Comparison of ENCODE assay signal across 9 mouse cellular contexts in genomic region chr17:34607997-34608396, GRCm38 (mm10). TPM values are rescaled to one million over a fixed set of nuclear protein-coding genes. Genes with fewer than 3 reads are reported as not detected.
DNase-seq lines count a peak whose midpoint lies in the region; ATAC-seq lines count a peak whose summit lies in the region.
"Had no signal": no experiment of that assay in that cellular context is flagged by ENCODE, and none has a peak within 500 bp of the region (broad histone marks: within the 10 kb centered on the region; RNA-seq: fewer than 3 reads in every experiment).

No protein-coding gene starts in this region.

- no peak for DNase-seq in hindbrain, embryonic 14.5 days (ENCODE audit: low spot score)
- DNase-seq in left cerebral cortex, adult 8-10 months (ENCODE audit: low spot score in 2 of 2): no peak
- DNase-seq: heart, postnatal 36 days had no signal

- H3K9me3 ChIP-seq in hindbrain, embryonic 12.5 days (replicated peaks): no peaks in the 10 kb centered on the region
- no peaks in the 10 kb centered on the region for H3K9me3 ChIP-seq in hindbrain, embryonic 14.5 days (ENCODE audit: control insufficient read depth, low read length)
- H3K9me3 ChIP-seq in megakaryocyte, embryonic 14.5 days: no peaks in the 10 kb centered on the region
- no peaks in the 10 kb centered on the region for H3K9me3 ChIP-seq in hindbrain, embryonic 16.5 days (ENCODE audit: control insufficient read depth, low read length)
- H3K9me3 ChIP-seq in limb, embryonic 13.5 days: no peaks in the 10 kb centered on the region

- no peak for ATAC-seq in hindbrain, embryonic 12.5 days (ENCODE audit: low FRiP score)
- ATAC-seq in hindbrain, embryonic 14.5 days (ENCODE audit: low FRiP score): no peak
- ATAC-seq in megakaryocyte, adult 5-6 weeks (ENCODE audit: poor library complexity, severe bottlenecking): no peak
- no peak for ATAC-seq in hindbrain, embryonic 16.5 days
- no peak for ATAC-seq in limb, embryonic 13.5 days (ENCODE audit: low FRiP score, low read depth)

- H3K36me3 ChIP-seq in hindbrain, embryonic 12.5 days: peaks cover 27% of the 10 kb centered on the region
- H3K36me3 ChIP-seq in hindbrain, embryonic 14.5 days (replicated peaks; ENCODE audit: control insufficient read depth, insufficient read depth): peaks cover 36% of the 10 kb centered on the region
- H3K36me3 ChIP-seq in megakaryocyte, embryonic 14.5 days (replicated peaks; ENCODE audit: low read length): peaks cover 54% of the 10 kb centered on the region
- peaks cover 20% of the 10 kb centered on the region; the same call in 1 of the 2 replicates for H3K36me3 ChIP-seq in hindbrain, embryonic 16.5 days (ENCODE audit: control insufficient read depth, insufficient read depth, low read length)
- peaks cover 40% of the 10 kb centered on the region for H3K36me3 ChIP-seq in limb, embryonic 13.5 days

- H3K27ac ChIP-seq in hindbrain, embryonic 12.5 days: no peak overlapping the region
- no peak overlapping the region for H3K27ac ChIP-seq in hindbrain, embryonic 14.5 days
- H3K27ac ChIP-seq in hindbrain, embryonic 16.5 days (ENCODE audit: low read depth, low read length): no peak overlapping the region
- H3K27ac ChIP-seq in limb, embryonic 13.5 days: no peak overlapping the region
- H3K27ac ChIP-seq: macrophage had no signal

- no peak overlapping the region for H3K4me2 ChIP-seq in hindbrain, embryonic 12.5 days (replicated peaks)
- no peak overlapping the region for H3K4me2 ChIP-seq in hindbrain, embryonic 14.5 days (replicated peaks)
- H3K4me2 ChIP-seq in hindbrain, embryonic 16.5 days (ENCODE audit: low read length): no peak overlapping the region
- no peak overlapping the region for H3K4me2 ChIP-seq in limb, embryonic 13.5 days (replicated peaks)

- no peaks in the 10 kb centered on the region for H3K27me3 ChIP-seq in hindbrain, embryonic 12.5 days
- H3K27me3 ChIP-seq in hindbrain, embryonic 14.5 days (ENCODE audit: control insufficient read depth, insufficient read depth, low read length): no peaks in the 10 kb centered on the region
- H3K27me3 ChIP-seq in megakaryocyte, embryonic 14.5 days (replicated peaks): no peaks in the 10 kb centered on the region
- H3K27me3 ChIP-seq in hindbrain, embryonic 16.5 days (replicated peaks; ENCODE audit: control insufficient read depth, insufficient read depth, low read length): no peaks in the 10 kb centered on the region
- no peaks in the 10 kb centered on the region for H3K27me3 ChIP-seq in limb, embryonic 13.5 days

- 92% methylated on average over 7 of the region's 7 CpGs for WGBS in hindbrain, embryonic 12.5 days
- WGBS in hindbrain, embryonic 14.5 days: 88% methylated on average over 7 of the region's 7 CpGs
- WGBS in hindbrain, embryonic 16.5 days: 85% methylated on average over 7 of the region's 7 CpGs
- WGBS in limb, embryonic 13.5 days: 77% methylated on average over 7 of the region's 7 CpGs

- H3K4me1 ChIP-seq in hindbrain, embryonic 12.5 days: peaks cover 35% of the 10 kb centered on the region
- peaks cover 34% of the 10 kb centered on the region for H3K4me1 ChIP-seq in hindbrain, embryonic 14.5 days (replicated peaks; ENCODE audit: control insufficient read depth, insufficient read depth, low read length)
- H3K4me1 ChIP-seq in megakaryocyte, embryonic 14.5 days: peaks cover 58% of the 10 kb centered on the region
- peaks cover 27% of the 10 kb centered on the region for H3K4me1 ChIP-seq in hindbrain, embryonic 16.5 days (ENCODE audit: control insufficient read depth, insufficient read depth, low read depth, low read length)
- H3K4me1 ChIP-seq in limb, embryonic 13.5 days: peaks cover 37% of the 10 kb centered on the region

- no peak overlapping the region for H3K4me3 ChIP-seq in hindbrain, embryonic 12.5 days
- no peak overlapping the region for H3K4me3 ChIP-seq in hindbrain, embryonic 14.5 days (replicated peaks; ENCODE audit: low read length)
- H3K4me3 ChIP-seq in megakaryocyte, embryonic 14.5 days (replicated peaks): peak overlapping the region; percentile 8
- H3K4me3 ChIP-seq in hindbrain, embryonic 16.5 days (ENCODE audit: low read length): no peak overlapping the region
- no peak overlapping the region for H3K4me3 ChIP-seq in limb, embryonic 13.5 days

- 0 out of 2 replicates have a peak overlapping the region, but pooled peaks have one; percentile 27 for H3K9ac ChIP-seq in hindbrain, embryonic 12.5 days
- H3K9ac ChIP-seq in hindbrain, embryonic 14.5 days: no peak overlapping the region; the same call in 1 of the 2 replicates
- peak overlapping the region; percentile 16; the same call in 1 of the 2 replicates for H3K9ac ChIP-seq in hindbrain, embryonic 16.5 days (ENCODE audit: low read depth, low read length)
- peak overlapping the region; percentile 36 for H3K9ac ChIP-seq in limb, embryonic 13.5 days

RNA-seq across cellular contexts. Expression of gene Agpat1, which starts 3.9 kb away (rescaled TPM):
- polyA plus RNA-seq in hindbrain, embryonic 12.5 days (2016; fragmentation: Nextera tagmentation; extraction: Ambion mirVana): 76.9 and 79.0 TPM in 2 replicates
- 123 and 126 TPM in 2 replicates for polyA plus RNA-seq in hindbrain, embryonic 14.5 days (2014; fragmentation: Nextera tagmentation; extraction: Ambion mirVana)
- 165 and 309 TPM in 2 replicates for polyA plus RNA-seq in megakaryocyte, embryonic 14.5 days (2012; ENCODE audit: insufficient read depth, low replicate concordance)
- total RNA-seq in megakaryocyte, adult 5-6 weeks (2015): 29.0 and 36.5 TPM in 2 replicates
- total RNA-seq in megakaryocyte, adult 5-6 weeks (2017): 24.2 and 24.5 TPM in 2 replicates
- 122 and 128 TPM in 2 replicates for polyA plus RNA-seq in hindbrain, embryonic 16.5 days (2015; fragmentation: Nextera tagmentation; extraction: Ambion mirVana)
- 52.9 and 58.4 TPM in 2 replicates for polyA plus RNA-seq in limb, embryonic 13.5 days (2015; fragmentation: Nextera tagmentation; extraction: Ambion mirVana)
- 100 to 1,000 TPM; 150 to 164 (median 155) TPM for total RNA-seq in left cerebral cortex, adult 8-10 months (2022)

RNA-seq across cellular contexts. Expression of gene Rnf5, which starts 4.5 kb away (rescaled TPM):
- polyA plus RNA-seq in hindbrain, embryonic 12.5 days (2016; fragmentation: Nextera tagmentation; extraction: Ambion mirVana): 214 and 228 TPM in 2 replicates
- 196 and 211 TPM in 2 replicates for polyA plus RNA-seq in hindbrain, embryonic 14.5 days (2014; fragmentation: Nextera tagmentation; extraction: Ambion mirVana)
- 37.8 and 101 TPM in 2 replicates for polyA plus RNA-seq in megakaryocyte, embryonic 14.5 days (2012; ENCODE audit: insufficient read depth, low replicate concordance)
- total RNA-seq in megakaryocyte, adult 5-6 weeks (2015): 44.7 and 59.5 TPM in 2 replicates
- 8.9 and 11.9 TPM in 2 replicates for total RNA-seq in megakaryocyte, adult 5-6 weeks (2017)
- polyA plus RNA-seq in hindbrain, embryonic 16.5 days (2015; fragmentation: Nextera tagmentation; extraction: Ambion mirVana): 281 and 296 TPM in 2 replicates
- 133 and 135 TPM in 2 replicates for polyA plus RNA-seq in limb, embryonic 13.5 days (2015; fragmentation: Nextera tagmentation; extraction: Ambion mirVana)
- total RNA-seq in left cerebral cortex, adult 8-10 months (2022): 10 to 100 TPM; 73.3 to 77.6 (median 76.0) TPM

RNA-seq across cellular contexts. Expression of gene Egfl8, which starts 7.8 kb away (rescaled TPM):
- polyA plus RNA-seq in hindbrain, embryonic 12.5 days (2016; fragmentation: Nextera tagmentation; extraction: Ambion mirVana): 5.3 and 7.4 TPM in 2 replicates
- 8.8 and 11.4 TPM in 2 replicates for polyA plus RNA-seq in hindbrain, embryonic 14.5 days (2014; fragmentation: Nextera tagmentation; extraction: Ambion mirVana)
- polyA plus RNA-seq in megakaryocyte, embryonic 14.5 days (2012; ENCODE audit: insufficient read depth, low replicate concordance): 1.9 TPM in 1 of 2 replicates, not detected in the other
- 0.82 and 0.91 TPM in 2 replicates for total RNA-seq in megakaryocyte, adult 5-6 weeks (2015)
- total RNA-seq in megakaryocyte, adult 5-6 weeks (2017): 0.57 and 5.0 TPM in 2 replicates
- 8.3 and 9.5 TPM in 2 replicates for polyA plus RNA-seq in hindbrain, embryonic 16.5 days (2015; fragmentation: Nextera tagmentation; extraction: Ambion mirVana)
- 6.6 and 7.3 TPM in 2 replicates for polyA plus RNA-seq in limb, embryonic 13.5 days (2015; fragmentation: Nextera tagmentation; extraction: Ambion mirVana)
- total RNA-seq in left cerebral cortex, adult 8-10 months (2022): 1 to 10 TPM; 3.0 to 4.9 (median 3.4) TPM

RNA-seq across cellular contexts. Expression of gene Ager, which starts 10.3 kb away (rescaled TPM):
- polyA plus RNA-seq in hindbrain, embryonic 12.5 days (2016; fragmentation: Nextera tagmentation; extraction: Ambion mirVana): 1.9 and 2.9 TPM in 2 replicates
- polyA plus RNA-seq in hindbrain, embryonic 14.5 days (2014; fragmentation: Nextera tagmentation; extraction: Ambion mirVana): 1.1 and 1.4 TPM in 2 replicates
- 32.8 and 44.2 TPM in 2 replicates for polyA plus RNA-seq in megakaryocyte, embryonic 14.5 days (2012; ENCODE audit: insufficient read depth, low replicate concordance)
- 1.8 and 4.8 TPM in 2 replicates for total RNA-seq in megakaryocyte, adult 5-6 weeks (2015)
- total RNA-seq in megakaryocyte, adult 5-6 weeks (2017): 1.6 and 2.4 TPM in 2 replicates
- 1.3 and 1.6 TPM in 2 replicates for polyA plus RNA-seq in hindbrain, embryonic 16.5 days (2015; fragmentation: Nextera tagmentation; extraction: Ambion mirVana)
- 3.5 TPM in 2 replicates for polyA plus RNA-seq in limb, embryonic 13.5 days (2015; fragmentation: Nextera tagmentation; extraction: Ambion mirVana)
- under 1 TPM; 0.39 to 0.83 (median 0.54) TPM for total RNA-seq in left cerebral cortex, adult 8-10 months (2022)

RNA-seq across cellular contexts. Expression of gene Pbx2, which starts 16.9 kb away (rescaled TPM):
- polyA plus RNA-seq in hindbrain, embryonic 12.5 days (2016; fragmentation: Nextera tagmentation; extraction: Ambion mirVana): 17.9 and 18.7 TPM in 2 replicates
- polyA plus RNA-seq in hindbrain, embryonic 14.5 days (2014; fragmentation: Nextera tagmentation; extraction: Ambion mirVana): 7.1 and 10.5 TPM in 2 replicates
- 108 and 181 TPM in 2 replicates for polyA plus RNA-seq in megakaryocyte, embryonic 14.5 days (2012; ENCODE audit: insufficient read depth, low replicate concordance)
- 18.3 and 26.6 TPM in 2 replicates for total RNA-seq in megakaryocyte, adult 5-6 weeks (2015)
- total RNA-seq in megakaryocyte, adult 5-6 weeks (2017): 29.3 and 32.7 TPM in 2 replicates
- 7.3 and 8.3 TPM in 2 replicates for polyA plus RNA-seq in hindbrain, embryonic 16.5 days (2015; fragmentation: Nextera tagmentation; extraction: Ambion mirVana)
- 17.6 and 18.9 TPM in 2 replicates for polyA plus RNA-seq in limb, embryonic 13.5 days (2015; fragmentation: Nextera tagmentation; extraction: Ambion mirVana)
- total RNA-seq in left cerebral cortex, adult 8-10 months (2022): 10 to 100 TPM; 59.5 to 66.5 (median 62.6) TPM
